Mouse (Mus musculus): ENCODE measurements at regions not wholly inside any gene's neighbourhood (a gene's known extent, or its start where the extent isn't known, plus 50 kb on each side); places are given as distances from the start of the nearest gene placed in this dataset.
"Not testable (repeated sequence)": the region's sequence is repeated elsewhere in the genome, so short reads cannot be mapped to it uniquely, and the experiment has no call there.

- H3K4me3 ChIP-seq (ENCODE audit: low read length), result no peak overlapping the region
- no peaks in the 10 kb centered on the region for H3K27me3 ChIP-seq (ENCODE audit: control insufficient read depth, insufficient read depth, low read length)
- H3K36me3 ChIP-seq (ENCODE audit: control insufficient read depth, insufficient read depth), result no peaks in the 10 kb centered on the region
- no peaks in the 10 kb centered on the region for H3K9me3 ChIP-seq (replicated peaks; ENCODE audit: control insufficient read depth, low read length)
- no peak overlapping the region for H3K27ac ChIP-seq (ENCODE audit: low read length)
- 52% methylated on average over 17 of the region's 17 CpGs for WGBS
- no peak overlapping the region for H3K9ac ChIP-seq (ENCODE audit: low read length)
- no peaks in the 10 kb centered on the region for H3K4me1 ChIP-seq (ENCODE audit: control insufficient read depth, insufficient read depth, low read length)
- ATAC-seq (replicated peaks; ENCODE audit: extremely low read depth, insufficient read depth, low FRiP score), result no peak
- H3K4me2 ChIP-seq (ENCODE audit: low read depth, low read length), result no peak overlapping the region
These were observed 210.9 kb upstream of the Zfp770 start for GRCm38 (mm10) chr2:114411940-114412715.

- no peak overlapping the region for H3K27ac ChIP-seq (ENCODE audit: low read length)
- H3K9ac ChIP-seq (ENCODE audit: low read length), result no peak overlapping the region
- 81% methylated on average over 3 of the region's 3 CpGs for WGBS
- H3K27me3 ChIP-seq (ENCODE audit: control insufficient read depth, insufficient read depth, low read length), result no peaks in the 10 kb centered on the region
- no peak overlapping the region for H3K4me3 ChIP-seq (ENCODE audit: low read length)
- no peaks in the 10 kb centered on the region for H3K9me3 ChIP-seq (replicated peaks; ENCODE audit: control insufficient read depth, low read length)
- H3K4me1 ChIP-seq (ENCODE audit: control insufficient read depth, insufficient read depth, low read length), result no peaks in the 10 kb centered on the region
- H3K4me2 ChIP-seq (ENCODE audit: low read depth, low read length), result no peak overlapping the region
- H3K36me3 ChIP-seq (ENCODE audit: control insufficient read depth, insufficient read depth), result no peaks in the 10 kb centered on the region
- no peak for ATAC-seq (replicated peaks; ENCODE audit: extremely low read depth, insufficient read depth, low FRiP score)
These were observed 209.4 kb upstream of the Zfp770 start for GRCm38 (mm10) chr2:114410717-114411116.

GRCm38 (mm10) chr2:114409542-114409941, 208.3 kb upstream of the Zfp770 start:
- Histone ChIP-seq H3K27ac (ENCODE audit: low read length) (no peak overlapping the region), H3K4me3 (ENCODE audit: low read length) (no peak overlapping the region)
- no peak for ATAC-seq (replicated peaks; ENCODE audit: extremely low read depth, insufficient read depth, low FRiP score)

GRCm38 (mm10) chr2:114407408-114407807, 206.1 kb upstream of the Zfp770 start:
- H3K27ac ChIP-seq (ENCODE audit: low read length), result no peak overlapping the region
- no peaks in the 10 kb centered on the region for H3K9me3 ChIP-seq (replicated peaks; ENCODE audit: control insufficient read depth, low read length)
- H3K4me2 ChIP-seq (ENCODE audit: low read depth, low read length), result no peak overlapping the region
- H3K4me3 ChIP-seq (ENCODE audit: low read length), result no peak overlapping the region
- no peaks in the 10 kb centered on the region for H3K36me3 ChIP-seq (ENCODE audit: control insufficient read depth, insufficient read depth)
- no peaks in the 10 kb centered on the region for H3K4me1 ChIP-seq (ENCODE audit: control insufficient read depth, insufficient read depth, low read length)
- WGBS, result 41% methylated on average over 5 of the region's 5 CpGs
- H3K27me3 ChIP-seq (ENCODE audit: control insufficient read depth, insufficient read depth, low read length), result no peaks in the 10 kb centered on the region
- H3K9ac ChIP-seq (ENCODE audit: low read length), result no peak overlapping the region
- ATAC-seq (replicated peaks; ENCODE audit: extremely low read depth, insufficient read depth, low FRiP score), result no peak

More at GRCm38 (mm10) chr2:114409542-114409941, 208.3 kb upstream of the Zfp770 start:
- H3K4me1 ChIP-seq (ENCODE audit: control insufficient read depth, insufficient read depth, low read length), result no peaks in the 10 kb centered on the region
- no peaks in the 10 kb centered on the region for H3K27me3 ChIP-seq (ENCODE audit: control insufficient read depth, insufficient read depth, low read length)
- no peaks in the 10 kb centered on the region for H3K36me3 ChIP-seq (ENCODE audit: control insufficient read depth, insufficient read depth)
- no peak overlapping the region for H3K4me2 ChIP-seq (ENCODE audit: low read depth, low read length)
- no peak overlapping the region for H3K9ac ChIP-seq (ENCODE audit: low read length)
- no peaks in the 10 kb centered on the region for H3K9me3 ChIP-seq (replicated peaks; ENCODE audit: control insufficient read depth, low read length)

GRCm38 (mm10) chr2:114384566-114384965, 183.3 kb upstream of the Zfp770 start:
- H3K9me3 ChIP-seq (replicated peaks; ENCODE audit: control insufficient read depth, low read length), result no peaks in the 10 kb centered on the region
- H3K36me3 ChIP-seq (ENCODE audit: control insufficient read depth, insufficient read depth), result no peaks in the 10 kb centered on the region
- H3K4me1 ChIP-seq (ENCODE audit: control insufficient read depth, insufficient read depth, low read length), result no peaks in the 10 kb centered on the region
- no peak for ATAC-seq (replicated peaks; ENCODE audit: extremely low read depth, insufficient read depth, low FRiP score)
- H3K27me3 ChIP-seq (ENCODE audit: control insufficient read depth, insufficient read depth, low read length), result no peaks in the 10 kb centered on the region
- no peak overlapping the region for H3K27ac ChIP-seq (ENCODE audit: low read length)
- no peak overlapping the region for H3K9ac ChIP-seq (ENCODE audit: low read length)
- no peak overlapping the region for H3K4me2 ChIP-seq (ENCODE audit: low read depth, low read length)
- WGBS, result 37% methylated on average over 3 of the region's 3 CpGs
- no peak overlapping the region for H3K4me3 ChIP-seq (ENCODE audit: low read length)

GRCm38 (mm10) chr2:114378844-114379533, 177.7 kb upstream of the Zfp770 start:
- no peak overlapping the region for H3K4me2 ChIP-seq (ENCODE audit: low read depth, low read length)
- H3K9ac ChIP-seq (ENCODE audit: low read length), result no peak overlapping the region
- 41% methylated on average over 1 of the region's 1 CpGs for WGBS
- H3K4me1 ChIP-seq (ENCODE audit: control insufficient read depth, insufficient read depth, low read length), result peaks cover 3% of the 10 kb centered on the region; the same call in 1 of the 2 replicates
- H3K9me3 ChIP-seq (replicated peaks; ENCODE audit: control insufficient read depth, low read length), result no peaks in the 10 kb centered on the region
- H3K27ac ChIP-seq (ENCODE audit: low read length), result no peak overlapping the region
- H3K4me3 ChIP-seq (ENCODE audit: low read length), result no peak overlapping the region
- no peaks in the 10 kb centered on the region for H3K27me3 ChIP-seq (ENCODE audit: control insufficient read depth, insufficient read depth, low read length)
- no peaks in the 10 kb centered on the region for H3K36me3 ChIP-seq (ENCODE audit: control insufficient read depth, insufficient read depth)
- no peak for ATAC-seq (replicated peaks; ENCODE audit: extremely low read depth, insufficient read depth, low FRiP score)

- H3K9ac ChIP-seq (ENCODE audit: low read length), result no peak overlapping the region
- WGBS, result 32% methylated on average over 7 of the region's 7 CpGs
- H3K27ac ChIP-seq (ENCODE audit: low read length), result no peak overlapping the region
- H3K9me3 ChIP-seq (replicated peaks; ENCODE audit: control insufficient read depth, low read length), result no peaks in the 10 kb centered on the region
- H3K4me1 ChIP-seq (ENCODE audit: control insufficient read depth, insufficient read depth, low read length), result peaks cover 3% of the 10 kb centered on the region; the same call in 1 of the 2 replicates
- H3K4me2 ChIP-seq (ENCODE audit: low read depth, low read length), result peak overlapping the region; percentile 34; the same call in 1 of the 2 replicates
- H3K36me3 ChIP-seq (ENCODE audit: control insufficient read depth, insufficient read depth), result no peaks in the 10 kb centered on the region
- H3K27me3 ChIP-seq (ENCODE audit: control insufficient read depth, insufficient read depth, low read length), result no peaks in the 10 kb centered on the region
- H3K4me3 ChIP-seq (ENCODE audit: low read length), result no peak overlapping the region
- no peak for ATAC-seq (replicated peaks; ENCODE audit: extremely low read depth, insufficient read depth, low FRiP score)
These were observed 172.2 kb upstream of the Zfp770 start for GRCm38 (mm10) chr2:114373476-114373875.

GRCm38 (mm10) chr2:114353876-114354275, 152.6 kb upstream of the Zfp770 start:
- not testable (repeated sequence) for H3K27ac ChIP-seq (ENCODE audit: low read length); H3K27me3 ChIP-seq (ENCODE audit: control insufficient read depth, insufficient read depth, low read length); ATAC-seq (replicated peaks; ENCODE audit: extremely low read depth, insufficient read depth, low FRiP score); H3K9me3 ChIP-seq (replicated peaks; ENCODE audit: control insufficient read depth, low read length); H3K36me3 ChIP-seq (ENCODE audit: control insufficient read depth, insufficient read depth); H3K4me2 ChIP-seq (ENCODE audit: low read depth, low read length); H3K9ac ChIP-seq (ENCODE audit: low read length); H3K4me1 ChIP-seq (ENCODE audit: control insufficient read depth, insufficient read depth, low read length); H3K4me3 ChIP-seq (ENCODE audit: low read length)
- WGBS, result 66% methylated on average over 11 of the region's 11 CpGs

- 83% methylated on average over 9 of the region's 9 CpGs for WGBS
- no peaks in the 10 kb centered on the region for H3K27me3 ChIP-seq (ENCODE audit: control insufficient read depth, insufficient read depth, low read length)
- H3K4me3 ChIP-seq (ENCODE audit: low read length), result no peak overlapping the region
- H3K27ac ChIP-seq (ENCODE audit: low read length), result no peak overlapping the region
- no peak for ATAC-seq (replicated peaks; ENCODE audit: extremely low read depth, insufficient read depth, low FRiP score)
- no peak overlapping the region for H3K4me2 ChIP-seq (ENCODE audit: low read depth, low read length)
- H3K36me3 ChIP-seq (ENCODE audit: control insufficient read depth, insufficient read depth), result no peaks in the 10 kb centered on the region
- H3K9ac ChIP-seq (ENCODE audit: low read length), result no peak overlapping the region
- H3K4me1 ChIP-seq (ENCODE audit: control insufficient read depth, insufficient read depth, low read length), result no peaks in the 10 kb centered on the region
- H3K9me3 ChIP-seq (replicated peaks; ENCODE audit: control insufficient read depth, low read length), result no peaks in the 10 kb centered on the region
These were observed 139.5 kb upstream of the Zfp770 start for GRCm38 (mm10) chr2:114340578-114341293.
